Comparison of ENCODE assay signal across 30 mouse cellular contexts in genomic region chr10:76667197-76667805, GRCm38 (mm10). TPM values are rescaled to one million over a fixed set of nuclear protein-coding genes. Genes with fewer than 3 reads are reported as not detected.
DNase-seq lines count a peak whose midpoint lies in the region; ATAC-seq and TF ChIP-seq lines count a peak whose summit lies in the region.
"Had no signal": no experiment of that assay in that cellular context is flagged by ENCODE, and none has a peak within 500 bp of the region (broad histone marks: within the 10 kb centered on the region; RNA-seq: fewer than 3 reads in every experiment).

No protein-coding gene starts in this region.

- no peaks in the 10 kb centered on the region for H3K27me3 ChIP-seq in heart, embryonic 10.5 days (ENCODE audit: insufficient read depth, poor library complexity, severe bottlenecking)
- H3K27me3 ChIP-seq in megakaryocyte, embryonic 14.5 days (replicated peaks): peaks cover 36% of the 10 kb centered on the region
- H3K27me3 ChIP-seq in MEL (ENCODE audit: control insufficient read depth in 1 of 2, insufficient read depth in 2 of 2, low read length in 2 of 2): no peaks in the 10 kb centered on the region; a peak in 2 of 4 replicates
- H3K27me3 ChIP-seq in stomach, postnatal 0 days (ENCODE audit: control insufficient read depth, insufficient read depth, low read length): no peaks in the 10 kb centered on the region
- H3K27me3 ChIP-seq: embryonic facial prominence, embryonic 12.5 days; embryonic facial prominence, embryonic 15.5 days had no signal

- no peak overlapping the region for H3K4me2 ChIP-seq in stomach, postnatal 0 days (replicated peaks; ENCODE audit: low read depth)
- H3K4me2 ChIP-seq: embryonic facial prominence, embryonic 12.5 days; embryonic facial prominence, embryonic 15.5 days; heart, embryonic 11.5 days; hindbrain, embryonic 14.5 days had no signal

- no peak for TF ChIP-seq POLR2A in MEL (IDR thresholded peaks at IDR 0.05; ENCODE audit: control insufficient read depth in 1 of 2, insufficient read depth in 1 of 2, low read depth in 1 of 2, low read length in 2 of 2, poor library complexity in 1 of 2)

- DNase-seq in heart, embryonic 10.5 days (ENCODE audit: low spot score): peak; percentile 25
- no peak for DNase-seq in heart, postnatal 25 days (ENCODE audit: low spot score)
- no peak for DNase-seq in MEL (ENCODE audit: low read depth, low spot score)
- peak; percentile 2 for DNase-seq in stomach, postnatal 0 days (ENCODE audit: low spot score)
- DNase-seq in spleen, adult 18-20 months: no peak
- DNase-seq in gastrocnemius, postnatal 10 days: no peak
- DNase-seq: adrenal gland, postnatal 10 days; adrenal gland, postnatal 36 days; B cell, adult 2 months; cerebellum, adult 18-20 months; cerebellum, adult 9-10 months; cerebellum, postnatal 14 days; forebrain, postnatal 0 days; gastrocnemius, adult 2 months; gastrocnemius, postnatal 25 days; heart, postnatal 36 days; kidney, adult 11 months had no signal

- intact Hi-C loops in heart, postnatal 25 days (cut with DNase I): no loop called here

- no peak overlapping the region for H3K9ac ChIP-seq in MEL (ENCODE audit: control insufficient read depth, low read depth, low read length, poor library complexity, severe bottlenecking)
- no peak overlapping the region for H3K9ac ChIP-seq in stomach, postnatal 0 days (ENCODE audit: low read length)
- H3K9ac ChIP-seq: embryonic facial prominence, embryonic 12.5 days; embryonic facial prominence, embryonic 15.5 days; forebrain, postnatal 0 days; hindbrain, embryonic 14.5 days had no signal

- no peak overlapping the region for H3K4me3 ChIP-seq in heart, embryonic 10.5 days
- H3K4me3 ChIP-seq in megakaryocyte, embryonic 14.5 days (replicated peaks): peak overlapping the region; percentile 35
- H3K4me3 ChIP-seq in MEL (ENCODE audit: control insufficient read depth in 1 of 2, insufficient read depth in 1 of 2, low read depth in 2 of 2, low read length in 2 of 2): no peak overlapping the region
- H3K4me3 ChIP-seq in stomach, postnatal 0 days (ENCODE audit: low read depth, low read length): no peak overlapping the region
- H3K4me3 ChIP-seq: embryonic facial prominence, embryonic 12.5 days; embryonic facial prominence, embryonic 15.5 days; gastrocnemius, adult 2 months; heart, adult 2 months had no signal

- no peak for ATAC-seq in megakaryocyte, adult 5-6 weeks (ENCODE audit: poor library complexity, severe bottlenecking)
- ATAC-seq in stomach, postnatal 0 days (ENCODE audit: low FRiP score, low TSS enrichment): no peak
- ATAC-seq: activated CD4-positive, CD25-positive, alpha-beta regulatory T cell, adult 4 months; CD4-positive, CD25-positive, alpha-beta regulatory T cell, adult 4 months; forebrain, embryonic 14.5 days; forebrain, postnatal 0 days; hindbrain, postnatal 0 days; inflammation-experienced regulatory T-cells, adult 6 months had no signal

- TF ChIP-seq EP300 in MEL (IDR thresholded peaks at IDR 0.05; ENCODE audit: low read depth in 1 of 2, low read length in 2 of 2): no peak
- TF ChIP-seq EP300 in stomach, postnatal 0 days (optimal IDR thresholded peaks at IDR 0.05): no peak

- TF ChIP-seq RAD21 in MEL (IDR thresholded peaks at IDR 0.05; ENCODE audit: low read depth, low read length): no peak

- WGBS in heart, embryonic 10.5 days: 83% methylated on average over 1 of the region's 1 CpGs
- 64% methylated on average over 1 of the region's 1 CpGs for WGBS in stomach, postnatal 0 days

- H3K27ac ChIP-seq in heart, embryonic 10.5 days: no peak overlapping the region
- no peak overlapping the region for H3K27ac ChIP-seq in MEL (ENCODE audit: control insufficient read depth, low read depth, low read length)
- H3K27ac ChIP-seq in stomach, postnatal 0 days (replicated peaks): no peak overlapping the region
- H3K27ac ChIP-seq: embryonic facial prominence, embryonic 12.5 days; heart, adult 2 months; hindbrain, embryonic 14.5 days; hindbrain, postnatal 0 days had no signal

- no peak for TF ChIP-seq CTCF in MEL (IDR thresholded peaks at IDR 0.05 in 2 of 3, conservative IDR thresholded peaks at IDR 0.05 in 1 of 3; ENCODE audit: control insufficient read depth in 1 of 3, insufficient read depth in 1 of 3, low read depth in 2 of 3, low read length in 3 of 3, poor library complexity in 1 of 3, severe bottlenecking in 1 of 3)
- no peak for TF ChIP-seq CTCF in stomach, postnatal 0 days (IDR thresholded peaks at IDR 0.05; ENCODE audit: low read depth)

- H3K4me1 ChIP-seq in heart, embryonic 10.5 days: 0 out of 2 replicates have a peak, but pooled peaks cover 3% of the 10 kb centered on the region
- H3K4me1 ChIP-seq in megakaryocyte, embryonic 14.5 days: 0 out of 2 replicates have a peak, but pooled peaks cover 4% of the 10 kb centered on the region
- no peaks in the 10 kb centered on the region for H3K4me1 ChIP-seq in MEL (ENCODE audit: control insufficient read depth in 1 of 2, insufficient read depth in 2 of 2, low read length in 2 of 2)
- H3K4me1 ChIP-seq in stomach, postnatal 0 days (replicated peaks; ENCODE audit: control insufficient read depth, insufficient read depth): no peaks in the 10 kb centered on the region; the same call in 1 of the 2 replicates

- H3K36me3 ChIP-seq in heart, embryonic 10.5 days: no peaks in the 10 kb centered on the region
- H3K36me3 ChIP-seq in megakaryocyte, embryonic 14.5 days (replicated peaks; ENCODE audit: low read length): no peaks in the 10 kb centered on the region
- H3K36me3 ChIP-seq in MEL (ENCODE audit: control insufficient read depth in 1 of 2, insufficient read depth in 2 of 2, low read length in 2 of 2): no peaks in the 10 kb centered on the region
- H3K36me3 ChIP-seq in stomach, postnatal 0 days (ENCODE audit: control insufficient read depth, insufficient read depth, low read length): no peaks in the 10 kb centered on the region
- H3K36me3 ChIP-seq: embryonic facial prominence, embryonic 12.5 days; embryonic facial prominence, embryonic 15.5 days; G1E had no signal

- no peaks in the 10 kb centered on the region for H3K9me3 ChIP-seq in heart, embryonic 10.5 days
- H3K9me3 ChIP-seq in megakaryocyte, embryonic 14.5 days: peaks cover 17% of the 10 kb centered on the region
- no peaks in the 10 kb centered on the region for H3K9me3 ChIP-seq in MEL (replicated peaks; ENCODE audit: insufficient read depth, low read length)
- H3K9me3 ChIP-seq in stomach, postnatal 0 days (ENCODE audit: control insufficient read depth, low read length): no peaks in the 10 kb centered on the region
- H3K9me3 ChIP-seq: G1E had no signal

- H3K79me2 ChIP-seq in MEL (ENCODE audit: control insufficient read depth, insufficient read depth, low read length, poor library complexity): no peaks in the 10 kb centered on the region

TF ChIP-seq in MEL, 35 proteins besides CTCF, POLR2A, EP300 and RAD21:
- TF ChIP-seq ZKSCAN1 (IDR thresholded peaks at IDR 0.05; ENCODE audit: low read depth, low read length) (no peak), MAFK (IDR thresholded peaks at IDR 0.05; ENCODE audit: borderline replicate concordance, low read depth, low read length) (peak; percentile 43; the same call in 1 of the 2 replicates)
TF ChIP-seq in MEL: peak in this region for 1.

RNA-seq across cellular contexts. Expression of gene Col6a2, which starts 43.9 kb away (rescaled TPM):
- polyA plus RNA-seq in heart, embryonic 10.5 days (2016; fragmentation: Nextera tagmentation; extraction: Ambion mirVana): 17.1 and 19.7 TPM in 2 replicates
- total RNA-seq in heart, postnatal 25 days (2021): 100 to 1,000 TPM in 1 of 2 experiments, 10 to 100 TPM in 1; 94.0 to 106 TPM
- not detected in 2 replicates for polyA plus RNA-seq in megakaryocyte, embryonic 14.5 days (2012; ENCODE audit: insufficient read depth, low replicate concordance)
- total RNA-seq in megakaryocyte, adult 5-6 weeks (2015): 0.13 TPM in 1 of 2 replicates, not detected in the other
- not detected in 2 replicates for total RNA-seq in megakaryocyte, adult 5-6 weeks (2017)
- total RNA-seq in MEL (2012; rRNA removed): not detected in 2 replicates
- polyA plus RNA-seq in MEL (2012; ENCODE audit: insufficient read depth in 1 of 2, insufficient read length in 2 of 2, low read depth in 1 of 2, low replicate concordance in 2 of 2, missing spikeins in 1 of 2): not detected
- 145 TPM in 2 replicates for polyA plus RNA-seq in stomach, postnatal 0 days (2015; fragmentation: Nextera tagmentation; extraction: Ambion mirVana)
- total RNA-seq in gastrocnemius, postnatal 10 days (2021): 100 to 1,000 TPM; 352 to 417 TPM
- polyA plus RNA-seq: CD4-positive, CD25-positive, alpha-beta regulatory T cell, adult 4 months; G1E; inflammation-experienced regulatory T-cells, adult 6 months had no signal

RNA-seq across cellular contexts. Expression of gene Col6a1, which starts 58.7 kb away (rescaled TPM):
- 17.1 and 18.2 TPM in 2 replicates for polyA plus RNA-seq in heart, embryonic 10.5 days (2016; fragmentation: Nextera tagmentation; extraction: Ambion mirVana)
- total RNA-seq in heart, postnatal 25 days (2021): 10 to 100 TPM; 83.0 to 93.0 TPM
- not detected in 2 replicates for polyA plus RNA-seq in megakaryocyte, embryonic 14.5 days (2012; ENCODE audit: insufficient read depth, low replicate concordance)
- total RNA-seq in megakaryocyte, adult 5-6 weeks (2015): 0.09 and 0.41 TPM in 2 replicates
- total RNA-seq in megakaryocyte, adult 5-6 weeks (2017): 0.40 and 0.41 TPM in 2 replicates
- total RNA-seq in MEL (2012; rRNA removed): not detected in 2 replicates
- not detected for polyA plus RNA-seq in MEL (2012; ENCODE audit: insufficient read depth in 1 of 2, insufficient read length in 2 of 2, low read depth in 1 of 2, low replicate concordance in 2 of 2, missing spikeins in 1 of 2)
- polyA plus RNA-seq in stomach, postnatal 0 days (2015; fragmentation: Nextera tagmentation; extraction: Ambion mirVana): 169 and 175 TPM in 2 replicates
- 100 to 1,000 TPM; 336 to 400 TPM for total RNA-seq in gastrocnemius, postnatal 10 days (2021)
- polyA plus RNA-seq: activated CD4-positive, CD25-positive, alpha-beta regulatory T cell, adult 4 months; CD4-positive, CD25-positive, alpha-beta regulatory T cell, adult 4 months; G1E; inflammation-experienced regulatory T-cells, adult 6 months had no signal

Comparison
In these comparisons a context has a peak if more than half of its experiments do, and no peak if none do; other contexts are left out.
1. DNase-seq: peak in heart, embryonic 10.5 days (single experiment) and stomach, postnatal 0 days (single experiment); none in heart, postnatal 25 days (single experiment), MEL (single experiment), spleen, adult 18-20 months (0 of 2) and gastrocnemius, postnatal 10 days (single experiment).
2. RNA of gene Col6a2, which starts 43.9 kb away (total RNA-seq): 352 to 417 TPM in gastrocnemius, postnatal 10 days and 94.0 to 106 TPM in heart, postnatal 25 days; 0.13 TPM in megakaryocyte, adult 5-6 weeks and not detected in MEL; every median in the first group is over 10 times any median in the second.
3. RNA of gene Col6a1, which starts 58.7 kb away (total RNA-seq): 336 to 400 TPM in gastrocnemius, postnatal 10 days and 83.0 to 93.0 TPM in heart, postnatal 25 days; 0.09 to 0.41 TPM in megakaryocyte, adult 5-6 weeks and not detected in MEL; every median in the first group is over 10 times any median in the second.